Mouse (Mus musculus): ENCODE measurements around the gene Rnf180.

GRCm38 (mm10) chr13:105249599-105249998, 45.0 kb downstream of the Rnf180 start:
- TF ChIP-seq CTCF (IDR thresholded peaks at IDR 0.05) (no peak), EP300 (IDR thresholded peaks at IDR 0.05) (no peak)

Data from lung, postnatal 0 days (tissue).